Mouse (Mus musculus) Patski (cell line): ENCODE data around the gene Matn1. TPM values are rescaled to one million over a fixed set of nuclear protein-coding genes. Genes with fewer than 3 reads are reported as not detected.

Source experiments
- ATAC-seq: fragments of 100-300 bp; one replicate; pipeline ENCODE4 v1.8.0; 2021
- CTCF ChIA-PET: fragments of 350-600 bp; sonication (Branson Sonifier 250); formaldehyde crosslinking; loops from one replicate; lab custom pipeline; 2022; ENCODE audit warnings: inconsistent platforms; lab: Charles Lee
- POLR2A ChIA-PET: fragments of 350-600 bp; sonication (Branson Sonifier 250); formaldehyde crosslinking; loops from one replicate; lab custom pipeline; 2022; ENCODE audit warnings: antibody characterized with exemption, inconsistent platforms; lab: Charles Lee
- DNase-seq: peaks from one replicate; pipeline ENCODE4 v3.0.0-alpha.2; 2011; ENCODE audit warnings: low read depth, low spot score
- H3K27me3 ChIP-seq: fragments of 371-371 bp; one replicate; pipeline ENCODE4 v1.5.1; 2021
- CTCF ChIP-seq: fragments of 100-300 bp; IDR thresholded peaks from one replicate; pipeline ENCODE4 v1.5.1; 2021
- in situ Hi-C: fragments of 300-500 bp; cut with MboI; formaldehyde crosslinking; loops from 3 replicates; pipeline ENCODE4 v1.11.1; 2018; ENCODE audit warnings: low pct_unique_long_range_greater_than_20kb, mixed read lengths
- polyA plus RNA-seq: library from polyadenylated mRNA; unstranded; gene quantifications from one replicate; pipeline ENCODE4 v1.2.3, GENCODE M21; 2021

Gene Matn1
- not detected for polyA plus RNA-seq

DNA sequence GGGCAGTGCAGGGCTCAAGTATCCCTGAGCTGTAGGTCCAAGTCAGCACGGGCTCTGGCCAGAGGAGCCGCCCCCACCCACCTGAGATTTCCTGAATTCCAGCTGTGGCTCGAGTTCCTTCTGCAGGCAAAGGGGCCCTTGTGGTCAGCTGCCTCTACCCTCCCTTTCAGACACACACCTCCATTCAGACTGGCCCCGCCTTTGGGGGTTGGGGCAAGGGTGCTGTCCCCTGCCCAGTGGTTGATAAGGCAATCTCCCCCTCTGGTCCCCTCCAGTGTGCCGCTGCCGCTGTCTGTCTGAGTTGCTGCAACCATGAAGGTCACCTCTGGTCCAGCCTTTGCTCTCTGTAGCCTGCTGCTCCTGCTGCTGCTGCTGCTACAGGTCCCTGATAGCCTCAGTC lies at the start of gene Matn1:
Matn1 (plus strand) TSS at position 274 of the 400 bp plus-strand sequence.
- ChIA-PET CTCF (interaction anchor here (1.0 kb wide), 1 partner anchor 52 kb away, joined by 3 read pairs; no protein-coding TSS in a partner anchor), POLR2A (interaction anchor here (0.6 kb wide), 1 partner anchor 34 kb away, joined by 3 read pairs; no protein-coding TSS in a partner anchor)
- in situ Hi-C loops = loop anchor here (5.0 kb wide), 1 partner anchor 662 kb away; no protein-coding TSS in a partner anchor
- TF ChIP-seq CTCF = no peak
- no peak for ATAC-seq
- DNase-seq = no peak
- peaks cover 13% of the 10 kb centered on the region for H3K27me3 ChIP-seq

DNA sequence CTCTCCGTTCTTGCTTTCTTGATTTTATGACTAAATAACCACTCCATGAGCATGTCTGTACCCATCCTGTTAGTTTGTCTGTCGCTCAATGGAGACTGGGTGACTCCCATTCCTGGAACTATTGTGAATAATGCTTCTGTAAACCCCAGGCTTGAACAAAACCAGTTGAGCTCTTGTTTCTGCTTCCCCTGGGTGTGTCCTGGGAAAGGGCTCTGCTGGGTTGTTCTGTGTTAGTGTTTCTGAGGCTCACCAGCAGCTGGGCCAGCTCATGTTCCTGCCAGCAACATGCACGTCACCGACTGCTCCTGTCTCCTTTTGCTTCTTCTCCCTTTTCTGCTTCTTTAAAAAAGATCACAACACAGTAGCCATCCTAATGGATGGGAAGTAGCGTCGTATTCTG lies 48.5 kb upstream of the Matn1 start:
- peaks cover 6% of the 10 kb centered on the region for H3K27me3 ChIP-seq
- DNase-seq (no peak), ATAC-seq (no peak)
- CTCF ChIA-PET = interaction anchor here (1.0 to 1.5 kb wide), 2 partner anchors 17 to 51 kb away, joined by 3 to 4 read pairs; no protein-coding TSS in a partner anchor
- in situ Hi-C loops = loop anchor here (5.0 kb wide), 1 partner anchor 52 kb away; no protein-coding TSS in a partner anchor
- POLR2A ChIA-PET = no interaction called here
- no peak for TF ChIP-seq CTCF

DNA sequence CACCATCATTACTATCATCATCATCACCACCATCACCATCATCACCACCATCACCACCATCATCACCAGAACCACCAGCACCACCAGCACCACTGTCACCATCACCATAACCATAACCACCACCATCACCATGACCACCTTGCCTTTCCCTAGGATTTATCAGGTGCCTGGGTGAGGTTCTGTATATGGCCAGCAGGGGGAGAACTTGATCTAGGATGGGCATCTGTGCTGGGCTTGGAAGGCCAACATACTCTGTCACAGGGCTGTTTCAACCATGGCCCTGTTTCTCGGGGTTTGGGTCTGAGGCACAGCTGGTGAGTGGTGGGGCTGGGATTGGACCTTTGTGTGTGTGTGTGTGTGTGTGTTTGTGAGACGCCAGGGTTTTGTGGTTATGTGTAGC lies 47.8 kb upstream of the Matn1 start:
- no peak for ATAC-seq
- ChIA-PET POLR2A (interaction anchor here (1.3 kb wide), 1 partner anchor 51 kb away, joined by 3 read pairs; no protein-coding TSS in a partner anchor), CTCF (interaction anchor here (1.5 kb wide), 1 partner anchor 18 kb away, joined by 4 read pairs; no protein-coding TSS in a partner anchor)
- peaks cover 6% of the 10 kb centered on the region for H3K27me3 ChIP-seq
- TF ChIP-seq CTCF = no peak
- DNase-seq = no peak
- in situ Hi-C loops = loop anchor here (5.0 kb wide), 1 partner anchor 51 kb away; no protein-coding TSS in a partner anchor

DNA sequence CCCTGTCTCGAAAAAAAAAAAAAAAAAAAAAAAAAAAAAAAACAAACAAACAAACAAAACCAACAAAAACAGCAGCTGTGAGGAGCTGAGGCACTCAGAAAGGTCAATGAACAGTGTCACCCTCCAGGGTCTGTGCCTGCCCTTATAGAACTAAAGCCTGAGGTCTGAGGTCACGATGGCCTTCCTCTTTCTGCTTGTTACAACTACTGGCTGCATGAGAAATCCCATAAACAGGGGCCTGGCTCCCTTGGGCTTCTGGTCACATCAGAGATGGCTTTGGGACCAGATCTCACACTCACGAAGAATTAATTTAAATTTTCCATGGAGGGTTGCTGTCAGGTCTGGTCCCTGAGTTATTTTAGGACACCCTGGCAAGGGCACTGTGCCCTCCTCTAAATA lies 44.8 kb upstream of the Matn1 start:
- ChIA-PET POLR2A (no interaction called here), CTCF (no interaction called here)
- TF ChIP-seq CTCF = no peak
- no peak for DNase-seq
- ATAC-seq = no peak
- in situ Hi-C loops = loop anchor here (5.0 kb wide), 1 partner anchor 48 kb away; no protein-coding TSS in a partner anchor
- no peaks in the 10 kb centered on the region for H3K27me3 ChIP-seq

DNA sequence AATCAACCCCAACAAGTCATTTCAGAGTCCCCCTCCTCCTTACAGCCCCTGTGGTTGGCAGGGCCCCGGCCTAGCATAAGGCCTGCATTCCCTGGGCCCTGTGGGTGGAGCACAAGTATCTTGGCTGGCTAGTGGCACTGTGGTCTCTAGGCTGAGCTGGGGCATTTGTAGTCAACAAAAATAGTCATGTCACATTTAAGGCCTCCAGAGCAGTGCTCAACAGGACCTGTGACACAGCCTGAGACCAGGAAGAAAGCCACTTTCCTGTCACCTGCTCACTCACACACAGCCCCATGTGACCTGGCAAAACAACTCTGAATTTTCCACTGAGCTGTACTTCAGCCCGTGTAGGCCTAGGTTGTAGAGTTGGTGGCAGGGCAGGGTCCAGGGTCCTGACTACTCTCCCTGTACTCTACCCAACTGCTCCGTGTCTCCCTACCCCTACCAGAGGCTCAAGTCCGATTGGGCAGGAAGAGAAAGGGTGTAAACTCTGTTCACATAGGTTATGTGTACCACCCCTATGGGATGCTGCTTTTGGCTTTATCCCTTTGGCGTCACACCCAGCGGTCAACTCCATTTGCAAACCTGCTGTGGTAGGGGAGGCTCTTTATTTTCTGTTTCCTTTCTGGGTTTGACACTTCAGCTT lies 44.3 kb upstream of the Matn1 start:
- DNase-seq (no peak), ATAC-seq (no peak)
- in situ Hi-C loops = loop anchor here (5.0 kb wide), 1 partner anchor 47 kb away; no protein-coding TSS in a partner anchor
- POLR2A ChIA-PET = no interaction called here
- no peaks in the 10 kb centered on the region for H3K27me3 ChIP-seq
- TF ChIP-seq CTCF = no peak
- CTCF ChIA-PET = no interaction called here

DNA sequence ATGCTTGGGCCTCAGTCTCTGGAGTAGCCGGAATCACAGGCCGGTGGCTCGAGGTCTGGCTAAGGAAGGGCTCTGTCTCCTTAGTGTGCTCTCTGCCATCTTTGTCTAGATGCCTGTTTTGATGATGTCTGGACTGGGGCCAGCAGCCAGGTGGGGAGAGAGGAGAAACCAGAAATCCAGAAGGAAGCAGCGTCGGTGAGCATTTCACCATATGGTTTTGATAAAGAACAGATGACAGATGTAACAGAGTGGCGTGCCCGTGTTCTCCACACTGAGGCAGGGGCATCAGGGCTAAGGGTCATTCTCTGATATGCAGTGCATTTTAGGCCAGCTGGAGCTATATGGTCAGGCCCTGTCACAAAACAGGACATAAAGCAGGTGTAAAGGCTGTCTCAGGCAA lies 43.4 kb upstream of the Matn1 start:
- DNase-seq = no peak
- CTCF ChIA-PET = no interaction called here
- no peak for ATAC-seq
- in situ Hi-C loops = no loop called here
- TF ChIP-seq CTCF = no peak
- POLR2A ChIA-PET = no interaction called here
- H3K27me3 ChIP-seq = no peaks in the 10 kb centered on the region

DNA sequence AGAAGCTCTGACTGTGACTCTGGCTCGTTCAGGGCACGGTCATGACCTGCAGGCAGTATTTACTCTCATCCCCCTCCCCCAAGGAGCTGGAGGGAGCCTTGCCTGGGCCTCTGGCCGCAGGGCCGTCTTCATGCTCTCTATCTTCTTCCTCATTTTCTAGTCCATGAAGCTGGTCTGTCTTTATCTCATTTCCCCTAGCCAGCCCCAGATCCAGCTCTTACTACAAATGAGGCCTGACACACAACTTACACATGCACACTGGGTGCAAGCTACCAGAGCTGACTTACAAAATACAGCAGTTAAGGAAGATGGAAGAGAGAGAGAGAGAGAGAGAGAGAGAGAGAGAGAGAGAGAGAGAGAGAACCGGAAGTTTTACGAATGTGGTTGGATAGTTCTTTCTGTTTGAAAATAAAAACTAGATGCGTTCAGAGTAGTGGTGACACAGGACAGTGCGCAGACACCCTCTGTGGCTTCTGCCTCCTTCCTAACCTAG lies 41.9 kb upstream of the Matn1 start:
- ChIA-PET POLR2A (no interaction called here), CTCF (interaction anchor here (1.3 kb wide), 1 partner anchor 44 kb away, joined by 3 read pairs; no protein-coding TSS in a partner anchor)
- no peak for TF ChIP-seq CTCF
- DNase-seq = no peak
- in situ Hi-C loops = no loop called here
- ATAC-seq = no peak
- no peaks in the 10 kb centered on the region for H3K27me3 ChIP-seq

DNA sequence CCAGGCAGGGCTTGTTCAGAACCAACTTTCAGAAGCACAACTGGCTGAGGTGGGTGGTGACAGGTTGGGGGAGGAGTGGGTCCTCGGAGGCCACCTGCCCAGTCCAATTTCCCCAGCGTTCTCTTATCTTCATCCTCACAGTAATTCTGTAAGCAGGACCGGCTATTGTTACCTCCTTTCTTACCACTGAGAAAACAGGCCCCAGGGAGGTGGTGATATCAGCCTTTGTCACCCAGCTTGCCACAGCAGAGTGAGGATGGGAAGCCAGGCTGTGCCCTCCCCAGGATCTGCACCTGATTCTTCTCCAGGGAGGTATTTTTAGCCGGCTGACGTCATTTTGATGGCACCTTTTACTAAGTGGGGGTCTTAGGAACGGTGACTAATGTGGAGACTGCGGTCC lies 39.2 kb upstream of the Matn1 start:
- no peaks in the 10 kb centered on the region for H3K27me3 ChIP-seq
- ChIA-PET CTCF (no interaction called here), POLR2A (no interaction called here)
- no peak for TF ChIP-seq CTCF
- in situ Hi-C loops = no loop called here
- no peak for DNase-seq
- no peak for ATAC-seq

DNA sequence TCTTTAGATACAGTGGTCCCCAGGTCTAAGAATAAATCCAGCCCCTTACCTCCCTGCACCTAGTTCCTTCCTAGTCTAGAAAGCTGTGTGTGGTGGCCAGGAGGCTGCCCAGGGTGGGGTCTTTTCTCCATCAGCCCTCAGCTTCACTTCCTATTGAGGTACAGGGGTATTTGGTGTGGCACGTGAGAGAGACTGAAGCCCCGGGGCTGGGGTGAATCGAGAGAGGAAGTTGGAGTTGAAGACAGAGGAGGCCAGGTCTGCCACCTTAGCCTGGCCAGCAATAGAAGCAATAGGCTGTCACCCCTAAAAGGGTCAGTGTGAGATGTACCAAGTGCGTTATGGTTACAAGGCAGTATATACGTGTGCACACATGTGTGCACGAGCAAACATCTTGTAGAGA lies 38.3 kb upstream of the Matn1 start:
- ATAC-seq (no peak), DNase-seq (no peak)
- ChIA-PET CTCF (no interaction called here), POLR2A (no interaction called here)
- in situ Hi-C loops = no loop called here
- no peak for TF ChIP-seq CTCF
- H3K27me3 ChIP-seq = no peaks in the 10 kb centered on the region

DNA sequence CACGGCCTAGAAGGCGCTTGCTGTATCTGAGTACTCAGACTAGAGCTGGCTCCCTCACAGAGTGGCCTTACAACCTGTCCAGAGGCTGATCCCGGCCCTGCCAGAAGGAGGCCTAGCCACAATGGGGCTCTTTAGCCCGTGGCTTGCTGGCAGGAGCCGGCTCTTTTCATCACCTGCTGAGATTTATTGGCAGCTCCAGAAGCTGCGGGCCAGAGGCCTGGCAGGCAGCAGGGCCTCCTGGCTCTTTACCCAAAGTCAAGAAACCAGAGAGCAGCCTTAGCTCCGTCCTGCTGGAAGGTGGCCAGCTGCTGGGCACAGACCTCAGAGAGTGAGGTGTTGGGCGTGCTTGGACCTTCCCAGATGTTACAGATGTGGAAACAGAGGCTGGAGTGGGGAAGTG lies 37.9 kb upstream of the Matn1 start:
- DNase-seq (peak; percentile 33), ATAC-seq (peak; percentile 62)
- CTCF ChIA-PET = no interaction called here
- H3K27me3 ChIP-seq = no peaks in the 10 kb centered on the region
- POLR2A ChIA-PET = no interaction called here
- in situ Hi-C loops = no loop called here
- TF ChIP-seq CTCF = no peak
